Mouse (Mus musculus) ES-E14 (cell line): ENCODE measurements around the gene Chrm3.

Source experiments
- HCFC1 ChIP-seq: IDR thresholded peaks from 2 replicates; pipeline ENCODE4 v1.6.1; 2012; ENCODE audit warnings: low read length, inconsistent platforms, borderline replicate concordance; ENCODE audit not compliant: insufficient read depth
- MAFK ChIP-seq: IDR thresholded peaks from 2 replicates; pipeline ENCODE4 v1.6.1; 2014; ENCODE audit warnings: mild to moderate bottlenecking, low read depth, low read length, inconsistent platforms; ENCODE audit not compliant: insufficient read depth

- no peak for TF ChIP-seq HCFC1
- TF ChIP-seq MAFK, result no peak
Measured at GRCm38 (mm10) chr13:9873377-9873776, 487.3 kb downstream of the Chrm3 start.
